Mouse (Mus musculus) neural tube, embryonic 11.5 days (tissue): ENCODE data around the gene Ccl4. TPM values are rescaled to one million over a fixed set of nuclear protein-coding genes. Genes with fewer than 3 reads are reported as not detected.

Experiments
- ATAC-seq: fragments of 200-750 bp; cut with Nextera tagmentation; 2 replicates; pipeline ENCODE4 v1.8.0; 2017; ENCODE audit warnings: moderate number of reproducible peaks, mild to moderate bottlenecking, moderate TSS enrichment, moderate library complexity; ENCODE audit not compliant: insufficient read depth, low FRiP score, low TSS enrichment
- DNase-seq: peaks from one replicate; pipeline ENCODE4 v3.0.0-alpha.2; 2015; ENCODE audit warnings: low spot score
- H3K27ac ChIP-seq: fragments of 300-500 bp; sonication (generic); 2 replicates; pipeline ENCODE4 v1.5.1; 2014; ENCODE audit warnings: low read depth, mild to moderate bottlenecking, low read length
- H3K27me3 ChIP-seq: fragments of 300-500 bp; sonication (generic); 2 replicates; pipeline ENCODE4 v1.6.1; 2014; ENCODE audit warnings: mild to moderate bottlenecking, low read length, mixed read lengths; ENCODE audit not compliant: control insufficient read depth, insufficient read depth
- H3K36me3 ChIP-seq: fragments of 300-500 bp; sonication (generic); 2 replicates; pipeline ENCODE4 v1.6.1; 2014; ENCODE audit warnings: mild to moderate bottlenecking, low read length, moderate library complexity, mixed read lengths; ENCODE audit not compliant: control insufficient read depth, insufficient read depth
- H3K4me1 ChIP-seq: fragments of 300-500 bp; sonication (generic); 2 replicates; pipeline ENCODE4 v1.6.1; 2014; ENCODE audit warnings: low read length, mixed read lengths; ENCODE audit not compliant: control insufficient read depth, insufficient read depth
- H3K4me2 ChIP-seq: fragments of 300-500 bp; sonication (generic); 2 replicates; pipeline ENCODE4 v1.6.1; 2014; ENCODE audit warnings: low read depth, mild to moderate bottlenecking, moderate library complexity
- H3K4me3 ChIP-seq: fragments of 300-500 bp; sonication (generic); 2 replicates; pipeline ENCODE4 v1.5.1; 2014; ENCODE audit warnings: low read depth, low read length
- H3K9ac ChIP-seq: fragments of 300-500 bp; sonication (generic); 2 replicates; pipeline ENCODE4 v1.6.1; 2014; ENCODE audit warnings: mild to moderate bottlenecking, low read length
- H3K9me3 ChIP-seq: fragments of 300-500 bp; sonication (generic); 2 replicates; pipeline ENCODE4 v1.6.1; 2016; ENCODE audit warnings: low read length; ENCODE audit not compliant: control insufficient read depth
- WGBS: fragments of 180-500 bp; shearing (Covaris S2); extraction: QIAGEN DNeasy Blood & Tissue Kit; methylation state at CpG from one replicate; pipeline ENCODE4 v1.1.7; 2014; 5-methylcytosine and 5-hydroxymethylcytosine counted together
- polyA plus RNA-seq: library from polyadenylated mRNA; unstranded; fragments of >200 nt; fragmentation: Nextera tagmentation; extraction: Ambion mirVana; gene quantifications from 2 replicates; pipeline ENCODE4 v1.2.1, GENCODE M21; 2014

Ccl4 gene
- polyA plus RNA-seq, 1 experiment from 2014 or later, result 0.37 TPM

GRCm38 (mm10) chr11:83649305-83649841, 13.0 kb upstream of the Ccl4 start, which contains the start of gene Ccl3:
Gene Ccl3, minus strand, starts transcription at chr11:83649355.
- DNase-seq, result no peak
- Histone ChIP-seq H3K4me1 (no peaks in the 10 kb centered on the region), H3K36me3 (no peaks in the 10 kb centered on the region), H3K4me2 (no peak within 1 kb of the TSS), H3K9me3 (no peaks in the 10 kb centered on the region), H3K4me3 (no peak within 1 kb of the TSS), H3K9ac (no peak within 1 kb of the TSS), H3K27me3 (no peaks in the 10 kb centered on the region), H3K27ac (no peak within 1 kb of the TSS)
- ATAC-seq, result no peak
- WGBS, result 86% methylated on average over 8 of the region's 8 CpGs

GRCm38 (mm10) chr11:83654606-83655005, 7.8 kb upstream of the Ccl4 start:
- Histone ChIP-seq H3K9ac (no peak overlapping the region), H3K4me2 (no peak overlapping the region), H3K36me3 (no peaks in the 10 kb centered on the region), H3K27ac (no peak overlapping the region), H3K27me3 (no peaks in the 10 kb centered on the region), H3K9me3 (no peaks in the 10 kb centered on the region), H3K4me1 (no peaks in the 10 kb centered on the region), H3K4me3 (no peak overlapping the region)
- 90% methylated on average over 8 of the region's 8 CpGs for WGBS
- ATAC-seq (no peak), DNase-seq (no peak)

GRCm38 (mm10) chr11:83657508-83657907, 4.9 kb upstream of the Ccl4 start:
- Histone ChIP-seq H3K4me3 (no peak overlapping the region), H3K9ac (no peak overlapping the region), H3K36me3 (no peaks in the 10 kb centered on the region), H3K27me3 (no peaks in the 10 kb centered on the region), H3K4me1 (no peaks in the 10 kb centered on the region), H3K27ac (no peak overlapping the region), H3K9me3 (no peaks in the 10 kb centered on the region), H3K4me2 (no peak overlapping the region)
- WGBS, result 88% methylated on average over 3 of the region's 3 CpGs
- DNase-seq (no peak), ATAC-seq (no peak)

GRCm38 (mm10) chr11:83658797-83659196, 3.6 kb upstream of the Ccl4 start:
- DNase-seq, result no peak
- no peak for ATAC-seq
- Histone ChIP-seq H3K4me2 (no peak overlapping the region), H3K27ac (no peak overlapping the region), H3K36me3 (no peaks in the 10 kb centered on the region), H3K4me3 (no peak overlapping the region), H3K4me1 (no peaks in the 10 kb centered on the region), H3K27me3 (no peaks in the 10 kb centered on the region), H3K9ac (no peak overlapping the region), H3K9me3 (no peaks in the 10 kb centered on the region)
- 69% methylated on average over 6 of the region's 6 CpGs for WGBS

- 82% methylated on average over 5 of the region's 5 CpGs for WGBS
Measured at GRCm38 (mm10) chr11:83663532-83663931, 1.1 kb downstream of the Ccl4 start.

GRCm38 (mm10) chr11:83671743-83672142, 9.4 kb downstream of the Ccl4 start:
- DNase-seq (no peak), ATAC-seq (no peak)
- Histone ChIP-seq H3K4me2 (no peak overlapping the region), H3K4me3 (no peak overlapping the region), H3K9ac (no peak overlapping the region), H3K27ac (no peak overlapping the region), H3K4me1 (no peaks in the 10 kb centered on the region), H3K27me3 (no peaks in the 10 kb centered on the region), H3K9me3 (no peaks in the 10 kb centered on the region), H3K36me3 (no peaks in the 10 kb centered on the region)

More at GRCm38 (mm10) chr11:83663532-83663931, 1.1 kb downstream of the Ccl4 start:
- H3K27me3 ChIP-seq, result no peaks in the 10 kb centered on the region
- DNase-seq, result no peak
- ATAC-seq, result no peak
- no peak overlapping the region for H3K27ac ChIP-seq
- H3K9me3 ChIP-seq, result no peaks in the 10 kb centered on the region
- no peak overlapping the region for H3K4me2 ChIP-seq
- no peak overlapping the region for H3K4me3 ChIP-seq
- no peaks in the 10 kb centered on the region for H3K4me1 ChIP-seq
- no peak overlapping the region for H3K9ac ChIP-seq
- no peaks in the 10 kb centered on the region for H3K36me3 ChIP-seq

- Histone ChIP-seq H3K27ac (no peak overlapping the region), H3K9me3 (no peaks in the 10 kb centered on the region), H3K4me1 (no peaks in the 10 kb centered on the region), H3K4me2 (no peak overlapping the region), H3K4me3 (no peak overlapping the region), H3K9ac (no peak overlapping the region), H3K36me3 (no peaks in the 10 kb centered on the region), H3K27me3 (no peaks in the 10 kb centered on the region)
- WGBS, result 100% methylated on average over 1 of the region's 1 CpGs
- ATAC-seq (no peak), DNase-seq (no peak)
Measured at GRCm38 (mm10) chr11:83675665-83676064, 13.3 kb downstream of the Ccl4 start.

- DNase-seq (no peak), ATAC-seq (no peak)
- H3K4me3 ChIP-seq, result no peak overlapping the region
- H3K9ac ChIP-seq, result no peak overlapping the region
- WGBS, result 74% methylated on average over 1 of the region's 1 CpGs
- H3K27ac ChIP-seq, result no peak overlapping the region
- no peaks in the 10 kb centered on the region for H3K4me1 ChIP-seq
- no peak overlapping the region for H3K4me2 ChIP-seq
- no peaks in the 10 kb centered on the region for H3K9me3 ChIP-seq
- no peaks in the 10 kb centered on the region for H3K36me3 ChIP-seq
- H3K27me3 ChIP-seq, result no peaks in the 10 kb centered on the region
Measured at GRCm38 (mm10) chr11:83689918-83690317, 27.5 kb downstream of the Ccl4 start.

- Histone ChIP-seq H3K4me3 (no peak overlapping the region), H3K27me3 (no peaks in the 10 kb centered on the region), H3K9ac (no peak overlapping the region), H3K4me2 (no peak overlapping the region), H3K9me3 (no peaks in the 10 kb centered on the region), H3K27ac (no peak overlapping the region), H3K36me3 (no peaks in the 10 kb centered on the region), H3K4me1 (no peaks in the 10 kb centered on the region)
- DNase-seq (no peak), ATAC-seq (no peak)
- WGBS, result 86% methylated on average over 1 of the region's 1 CpGs
Measured at GRCm38 (mm10) chr11:83692008-83692407, 29.6 kb downstream of the Ccl4 start.
